Mouse (Mus musculus): Measurements from ENCODE around the gene Mettl22.

- TF ChIP-seq POLR2A (IDR thresholded peaks at IDR 0.05; ENCODE audit: low read depth, low read length) (no peak), CTCF (IDR thresholded peaks at IDR 0.05; ENCODE audit: extremely low read depth, insufficient read length, insufficient replicate concordance, low read depth, low read length) (no peak)
Measured at GRCm38 (mm10) chr16:8453301-8453700, 17.3 kb upstream of the Mettl22 start.
